Mouse (Mus musculus): ENCODE measurements around the gene Ptprd.

DNA sequence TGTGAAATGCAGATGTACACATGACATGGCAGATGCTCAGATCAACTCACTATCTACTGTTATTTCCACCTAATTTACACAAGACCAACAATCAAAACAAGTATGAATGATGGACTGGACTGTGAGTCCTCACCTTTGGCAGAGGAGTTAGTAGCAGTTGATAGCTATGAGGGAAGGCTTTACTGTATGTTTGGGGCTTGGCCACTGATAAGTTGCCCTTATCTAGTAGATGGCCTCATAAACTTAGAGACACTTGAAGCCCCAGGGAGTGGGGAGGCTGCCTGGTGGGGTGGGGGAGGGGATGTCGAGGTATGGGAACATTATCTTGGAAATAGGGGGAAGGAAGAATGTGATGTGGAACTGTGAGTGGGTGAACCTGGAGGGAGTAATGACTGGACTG lies 448.0 kb downstream of the Ptprd start:
- TF ChIP-seq CTCF (IDR thresholded peaks at IDR 0.05; ENCODE audit: control insufficient read depth, insufficient read depth, insufficient read length) (no peak), USF1 (IDR thresholded peaks at IDR 0.05; ENCODE audit: low read depth) (no peak), MAX (IDR thresholded peaks at IDR 0.05) (no peak)
